Mouse (Mus musculus) thymus, adult 2 months (tissue): ENCODE measurements around the gene Fam217b.

ENCODE experiments used
- CTCF ChIP-seq: fragments of 200-500 bp; IDR thresholded peaks from 2 replicates; pipeline ENCODE4 v1.5.1; 2012; ENCODE audit warnings: mild to moderate bottlenecking, control low read depth, low read length, moderate library complexity, borderline replicate concordance; ENCODE audit not compliant: control insufficient read depth, poor library complexity, insufficient read depth; ENCODE audit errors: extremely low read depth
- POLR2A ChIP-seq: fragments of 200-500 bp; IDR thresholded peaks from 2 replicates; pipeline ENCODE4 v1.6.1; 2012; ENCODE audit warnings: mild to moderate bottlenecking, low read length, control low read depth, moderate library complexity; ENCODE audit not compliant: control insufficient read depth, poor library complexity, insufficient read depth; ENCODE audit errors: extremely low read depth

DNA sequence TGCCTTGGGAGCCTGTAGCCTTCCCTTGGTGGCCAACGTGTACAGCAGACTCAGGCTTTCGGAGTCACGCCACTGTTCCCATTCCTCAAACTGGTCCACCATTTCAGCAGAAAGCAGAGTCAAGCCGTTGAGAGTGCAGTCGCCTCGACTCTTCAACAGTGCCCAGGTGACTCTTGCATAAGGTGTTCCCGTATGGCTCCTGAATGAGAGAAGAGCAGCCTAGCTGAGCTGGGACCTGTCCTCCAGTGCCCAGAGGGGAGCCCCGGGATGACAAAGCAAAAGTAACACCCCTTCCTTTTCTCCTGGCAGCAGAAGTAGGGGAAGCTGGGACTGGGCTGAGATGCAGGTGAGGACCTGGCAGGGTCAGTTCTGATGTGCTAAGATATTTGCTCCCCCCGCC is 13.9 kb downstream of the Fam217b start:
- TF ChIP-seq CTCF (no peak), POLR2A (no peak)
